Mouse (Mus musculus) hindbrain, embryonic 13.5 days (tissue): ENCODE measurements around the gene Gm20716. TPM values are rescaled to one million over a fixed set of nuclear protein-coding genes. Genes with fewer than 3 reads are reported as not detected.

Experiments
- ATAC-seq: fragments of 200-750 bp; cut with Nextera tagmentation; 2 replicates; pipeline ENCODE4 v1.8.0; 2017; ENCODE audit warnings: moderate TSS enrichment; ENCODE audit not compliant: low FRiP score
- H3K27ac ChIP-seq: fragments of 300-500 bp; sonication (generic); 2 replicates; pipeline ENCODE4 v1.5.1; 2015; ENCODE audit warnings: inconsistent platforms, mild to moderate bottlenecking, moderate library complexity
- H3K27me3 ChIP-seq: fragments of 300-500 bp; sonication (generic); 2 replicates; pipeline ENCODE4 v1.6.1; 2015; ENCODE audit warnings: mild to moderate bottlenecking, inconsistent platforms
- H3K36me3 ChIP-seq: fragments of 300-500 bp; sonication (generic); 2 replicates; pipeline ENCODE4 v1.6.1; 2015; ENCODE audit warnings: mild to moderate bottlenecking, inconsistent platforms
- H3K4me1 ChIP-seq: fragments of 300-500 bp; sonication (generic); replicated peaks from 2 replicates; pipeline ENCODE4 v1.6.1; 2015; ENCODE audit warnings: inconsistent platforms
- H3K4me2 ChIP-seq: fragments of 300-500 bp; sonication (generic); 2 replicates; pipeline ENCODE4 v1.6.1; 2015; ENCODE audit warnings: inconsistent platforms, mild to moderate bottlenecking, moderate library complexity
- H3K4me3 ChIP-seq: fragments of 300-500 bp; sonication (generic); 2 replicates; pipeline ENCODE4 v1.5.1; 2015; ENCODE audit warnings: mild to moderate bottlenecking, inconsistent platforms
- H3K9ac ChIP-seq: fragments of 300-500 bp; sonication (generic); 2 replicates; pipeline ENCODE4 v1.6.1; 2015; ENCODE audit warnings: mild to moderate bottlenecking, inconsistent platforms
- H3K9me3 ChIP-seq: fragments of 300-500 bp; sonication (generic); 2 replicates; pipeline ENCODE4 v1.6.1; 2016; ENCODE audit warnings: inconsistent platforms
- WGBS: fragments of 180-500 bp; shearing (Covaris S2); methylation state at CpG from one replicate; pipeline ENCODE4 v1.1.7; 2015; 5-methylcytosine and 5-hydroxymethylcytosine counted together
- polyA plus RNA-seq: library from polyadenylated mRNA; unstranded; fragments of >200 nt; fragmentation: Nextera tagmentation; extraction: Ambion mirVana; gene quantifications from 2 replicates; pipeline ENCODE4 v1.2.1, GENCODE M21; 2015

The Gm20716 gene
- polyA plus RNA-seq, 1 experiment from 2014 or later = 23.1 TPM

DNA sequence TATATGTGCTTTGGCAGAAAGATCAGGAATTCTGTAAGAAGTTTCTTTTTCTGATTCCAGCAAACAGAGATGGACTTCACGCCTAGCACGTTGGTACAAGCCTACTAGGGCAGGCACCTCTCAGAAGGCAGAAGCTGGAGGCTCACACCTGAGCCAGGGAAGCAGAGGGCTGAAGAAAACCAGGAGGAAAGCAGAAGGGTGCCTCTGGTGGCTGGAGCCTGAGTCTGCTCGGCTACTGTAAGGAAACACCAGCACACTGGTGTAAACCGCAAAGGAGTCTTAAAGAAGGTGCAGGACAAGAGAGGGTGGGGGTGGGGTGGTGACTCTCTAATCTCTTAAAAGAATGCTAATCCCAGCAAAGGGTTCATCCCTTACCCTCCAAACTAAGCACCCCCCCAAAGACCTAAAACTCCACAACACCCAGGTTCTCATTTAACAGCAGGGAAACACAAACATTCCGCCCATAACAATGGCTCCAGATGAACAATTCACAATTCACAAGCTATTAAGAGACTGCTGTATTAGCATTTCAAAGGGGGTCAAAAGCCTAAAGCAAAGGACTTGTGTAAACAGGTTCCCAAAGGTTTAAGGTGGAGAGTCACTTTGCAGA, 16.3 kb downstream of the Gm20716 start:
- ATAC-seq = no peak
- H3K4me2 ChIP-seq = no peak overlapping the region

DNA sequence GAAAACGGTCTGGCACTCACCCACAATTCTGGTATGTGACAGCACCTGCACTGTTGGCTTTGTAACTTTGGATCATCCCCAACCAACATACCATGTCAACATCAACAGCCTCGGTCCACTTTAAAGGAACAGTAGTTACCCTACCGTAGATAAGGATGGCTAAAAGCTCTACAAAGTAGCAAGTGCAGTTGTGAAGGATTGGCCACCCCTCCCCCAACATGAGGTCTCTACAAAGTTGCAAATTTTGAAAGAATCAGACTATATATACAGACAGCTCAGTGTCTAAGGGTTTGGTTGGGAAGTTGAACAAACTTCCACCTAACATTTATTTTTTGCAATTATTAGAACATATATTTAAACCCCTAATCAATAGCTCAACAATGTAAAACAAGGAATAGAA, 22.3 kb downstream of the Gm20716 start:
- H3K9ac ChIP-seq = no peak overlapping the region
- peaks cover 45% of the 10 kb centered on the region for H3K36me3 ChIP-seq
- peak overlapping the region; percentile 49 for H3K4me2 ChIP-seq
- H3K4me1 ChIP-seq = peaks cover 26% of the 10 kb centered on the region
- ATAC-seq = no peak
- 92% methylated on average over 3 of the region's 3 CpGs for WGBS
- H3K27ac ChIP-seq = peak overlapping the region; percentile 99
- H3K27me3 ChIP-seq = no peaks in the 10 kb centered on the region
- H3K9me3 ChIP-seq = no peaks in the 10 kb centered on the region
- H3K4me3 ChIP-seq = no peak overlapping the region

More for the DNA sequence above, 16.3 kb downstream of the Gm20716 start:
- Histone ChIP-seq H3K9me3 (no peaks in the 10 kb centered on the region), H3K4me1 (no peaks in the 10 kb centered on the region), H3K27ac (no peak overlapping the region), H3K36me3 (peaks cover 86% of the 10 kb centered on the region), H3K9ac (no peak overlapping the region), H3K4me3 (no peak overlapping the region), H3K27me3 (no peaks in the 10 kb centered on the region)
- 55% methylated on average over 5 of the region's 5 CpGs for WGBS

DNA sequence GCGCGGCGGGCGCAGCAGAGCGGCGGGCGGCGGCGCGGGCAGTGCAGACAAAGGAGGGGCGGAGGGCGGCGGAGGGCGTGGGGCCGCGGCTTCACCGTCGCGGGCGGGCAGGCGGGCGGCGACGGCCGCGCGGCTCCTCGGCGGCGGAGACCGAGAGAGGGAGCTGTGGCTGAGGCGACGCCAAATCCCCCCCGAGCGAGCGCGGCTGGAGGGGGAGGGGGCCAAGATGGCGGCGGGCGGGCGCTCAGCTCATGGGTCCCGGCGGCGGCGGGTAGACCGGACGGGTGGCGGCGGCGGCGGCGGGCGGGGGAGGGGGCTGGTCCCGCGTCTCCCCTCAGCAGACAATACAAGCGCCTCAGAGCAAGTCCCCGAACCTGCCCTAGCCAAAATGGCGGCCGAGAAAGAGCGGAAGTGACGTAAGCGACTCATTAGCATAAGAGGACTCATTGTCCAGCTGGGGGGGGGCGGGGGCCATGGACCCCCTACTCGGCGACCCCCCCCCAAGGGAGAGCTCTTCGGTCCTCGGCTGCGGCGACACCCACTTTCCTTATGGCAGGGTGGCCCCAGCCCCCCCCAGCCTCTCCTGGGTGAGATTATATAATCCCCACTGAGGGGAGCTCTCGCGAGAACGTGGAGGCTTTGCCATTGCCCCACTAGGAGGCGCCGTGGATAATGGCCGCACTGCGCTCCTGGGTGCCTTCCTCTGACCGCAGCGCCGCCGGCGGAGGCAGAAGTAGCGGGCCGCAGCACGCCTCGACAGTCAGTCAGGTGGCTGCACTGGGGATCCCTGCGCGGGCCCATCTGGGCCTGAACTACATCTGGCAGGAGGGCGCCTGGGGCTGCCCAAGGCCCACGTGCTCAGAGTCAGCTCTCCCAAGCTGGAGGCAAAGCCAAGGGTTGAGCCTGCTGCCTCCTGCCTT, 23.2 kb downstream of the Gm20716 start, which contains the start of gene Adnp:
Gene Adnp, minus strand, starts transcription at position 388 of the 920 bp plus-strand sequence.
- Histone ChIP-seq H3K4me2 (peak within 1 kb of the TSS; percentile 77), H3K27me3 (no peaks in the 10 kb centered on the region), H3K36me3 (peaks cover 37% of the 10 kb centered on the region), H3K4me1 (peaks cover 33% of the 10 kb centered on the region), H3K4me3 (peak within 1 kb of the TSS; percentile 99), H3K9me3 (no peaks in the 10 kb centered on the region), H3K27ac (peak within 1 kb of the TSS; percentile 99), H3K9ac (peak within 1 kb of the TSS; percentile 100)
- ATAC-seq = peak; percentile 92
- WGBS = under 1% methylated on average over 40 of the region's 89 CpGs

DNA sequence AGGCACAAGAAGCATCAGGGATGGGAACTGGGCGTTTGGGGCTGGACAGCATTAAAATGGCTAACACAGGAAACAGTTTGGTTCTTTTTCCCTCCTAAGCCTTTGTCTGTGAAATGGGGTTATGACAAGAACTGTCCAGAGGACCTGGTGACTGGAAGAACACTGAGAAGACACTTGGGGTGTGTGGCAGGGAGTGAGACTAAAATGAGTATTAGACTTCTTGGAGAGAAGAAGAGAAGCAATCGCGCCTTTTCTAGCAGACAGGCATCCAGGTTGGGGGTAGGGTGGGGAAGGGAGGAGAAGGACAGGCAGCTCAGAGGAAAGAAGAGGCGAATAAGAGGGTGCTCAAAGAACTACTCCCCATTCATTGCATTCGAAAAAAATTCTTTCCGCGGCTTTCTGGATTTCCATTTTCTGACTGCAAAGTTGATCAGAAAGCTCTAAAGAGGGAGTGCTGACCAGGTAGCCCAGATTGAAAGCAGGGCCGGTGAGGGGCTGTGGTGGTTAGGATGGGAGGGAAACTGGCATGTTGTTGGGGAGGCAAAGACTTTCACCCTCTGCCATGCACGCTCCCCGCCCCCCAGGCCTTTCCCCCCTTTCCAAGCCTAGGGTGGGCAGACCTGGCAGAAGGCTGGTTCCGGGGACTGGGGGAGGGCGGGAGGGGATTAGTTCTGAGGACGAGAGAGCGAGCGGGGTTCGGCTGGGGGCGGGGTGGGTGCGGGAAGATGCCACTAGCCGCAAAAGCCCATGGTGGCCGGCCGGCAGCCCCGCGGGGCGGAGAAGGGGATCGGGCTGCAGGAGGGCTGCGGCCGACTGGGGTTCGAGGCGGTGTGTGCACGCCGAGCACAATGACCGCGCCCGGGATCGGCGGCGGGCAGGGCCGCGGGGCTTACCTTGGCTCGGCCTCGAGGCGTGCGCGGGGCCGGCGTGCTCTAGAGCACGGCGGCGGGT, 24.2 kb downstream of the Gm20716 start:
- peak overlapping the region; percentile 99 for H3K27ac ChIP-seq
- under 1% methylated on average over 39 of the region's 49 CpGs for WGBS
- H3K4me1 ChIP-seq = peaks cover 40% of the 10 kb centered on the region
- H3K4me2 ChIP-seq = peak overlapping the region; percentile 77
- H3K27me3 ChIP-seq = no peaks in the 10 kb centered on the region
- ATAC-seq = peak; percentile 21
- peaks cover 27% of the 10 kb centered on the region for H3K36me3 ChIP-seq
- peak overlapping the region; percentile 100 for H3K9ac ChIP-seq
- H3K4me3 ChIP-seq = peak overlapping the region; percentile 99
- H3K9me3 ChIP-seq = no peaks in the 10 kb centered on the region

DNA sequence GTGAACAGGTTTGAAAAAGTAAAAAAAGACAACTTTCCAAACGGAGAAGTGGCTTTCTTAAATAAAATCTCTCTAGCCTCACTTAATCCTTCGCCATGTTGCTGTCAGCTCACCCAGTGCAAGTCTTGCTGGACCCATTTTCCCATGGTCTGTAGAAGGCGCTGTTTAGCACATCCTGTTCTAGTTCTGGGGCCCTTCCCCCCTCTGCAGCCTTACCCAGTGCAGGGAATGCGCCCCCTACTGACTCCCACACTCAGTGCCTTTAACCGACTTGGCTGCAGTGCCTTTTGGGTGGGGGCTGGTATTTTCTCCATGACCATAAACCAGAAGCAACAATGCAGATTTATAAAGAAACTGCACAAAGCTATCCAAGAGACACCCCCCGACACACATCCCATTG, 24.9 kb downstream of the Gm20716 start:
- H3K9me3 ChIP-seq = no peaks in the 10 kb centered on the region
- H3K27me3 ChIP-seq = no peaks in the 10 kb centered on the region
- H3K4me1 ChIP-seq = peaks cover 47% of the 10 kb centered on the region
- H3K27ac ChIP-seq = peak overlapping the region; percentile 99
- 7% methylated on average over 6 of the region's 6 CpGs for WGBS
- H3K9ac ChIP-seq = peak overlapping the region; percentile 100
- peak overlapping the region; percentile 99 for H3K4me3 ChIP-seq
- peak overlapping the region; percentile 77 for H3K4me2 ChIP-seq
- ATAC-seq = peak; percentile 43
- peaks cover 20% of the 10 kb centered on the region for H3K36me3 ChIP-seq

DNA sequence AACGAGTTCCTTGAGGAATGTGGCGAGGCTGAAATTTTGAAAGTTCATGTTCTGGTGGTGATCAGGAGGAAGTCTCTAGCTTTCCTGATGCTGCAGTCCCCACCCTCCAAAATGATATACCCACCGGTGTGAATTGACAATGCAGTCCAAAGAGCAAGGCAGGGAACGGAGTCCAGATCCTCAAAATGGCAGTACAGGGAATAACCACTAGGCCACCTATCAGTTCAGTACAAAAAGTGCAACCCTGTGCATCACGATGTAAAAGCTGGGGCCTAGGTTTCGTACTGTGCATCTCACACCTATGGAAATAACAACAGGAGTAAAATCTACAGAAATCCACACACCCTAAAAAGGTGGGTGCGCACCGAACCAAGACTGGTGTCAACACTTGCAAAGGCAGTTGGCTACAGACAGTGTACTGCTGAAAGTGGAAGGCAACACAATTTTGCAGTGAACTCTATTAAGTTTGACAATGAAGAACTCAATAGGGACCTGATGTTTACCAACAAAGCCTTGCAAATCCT, 25.6 kb downstream of the Gm20716 start:
- Histone ChIP-seq H3K4me3 (peak overlapping the region; percentile 99), H3K9me3 (no peaks in the 10 kb centered on the region), H3K27ac (no peak overlapping the region), H3K9ac (peak overlapping the region; percentile 100), H3K27me3 (no peaks in the 10 kb centered on the region), H3K36me3 (peaks cover 17% of the 10 kb centered on the region), H3K4me2 (peak overlapping the region; percentile 77), H3K4me1 (peaks cover 54% of the 10 kb centered on the region)
- 86% methylated on average over 8 of the region's 8 CpGs for WGBS
- no peak for ATAC-seq

DNA sequence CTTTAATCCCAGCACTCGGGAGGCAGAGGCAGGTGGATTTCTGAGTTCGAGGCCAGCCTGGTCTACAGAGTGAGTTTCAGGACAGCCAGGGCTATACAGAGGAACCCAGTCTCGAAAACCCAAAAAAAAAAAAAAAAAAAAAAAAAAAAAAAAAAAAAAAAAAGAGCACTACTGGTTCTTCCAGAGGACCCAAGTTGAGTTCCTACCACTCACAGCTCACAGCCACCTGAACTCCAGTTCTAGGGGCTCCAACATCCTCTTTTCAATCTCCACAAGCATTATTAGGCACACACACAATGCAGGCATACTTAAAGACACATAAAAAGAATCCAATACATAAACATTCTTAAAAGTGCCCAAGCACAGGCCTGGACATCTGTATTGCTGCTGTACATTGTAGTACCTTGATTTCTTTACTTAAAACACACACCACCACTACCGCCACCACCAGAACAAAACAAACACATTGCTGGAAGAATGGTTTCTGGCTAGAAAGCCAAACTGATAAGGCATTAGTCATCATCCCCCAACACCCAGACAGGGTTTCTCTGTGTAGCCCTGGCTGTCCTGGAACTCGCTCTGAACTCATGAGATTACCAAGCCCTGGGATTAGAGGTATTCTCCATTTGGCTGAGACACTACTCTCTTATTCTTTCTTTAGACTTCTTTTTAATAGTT, 30.0 kb downstream of the Gm20716 start:
- Histone ChIP-seq H3K4me1 (peaks cover 86% of the 10 kb centered on the region), H3K9ac (no peak overlapping the region), H3K36me3 (peaks cover 15% of the 10 kb centered on the region), H3K27me3 (no peaks in the 10 kb centered on the region), H3K4me3 (no peak overlapping the region), H3K4me2 (0 out of 2 replicates have a peak overlapping the region, but pooled peaks have one; percentile 16), H3K27ac (no peak overlapping the region), H3K9me3 (no peaks in the 10 kb centered on the region)
- ATAC-seq = no peak
- WGBS = 86% methylated on average over 5 of the region's 5 CpGs

DNA sequence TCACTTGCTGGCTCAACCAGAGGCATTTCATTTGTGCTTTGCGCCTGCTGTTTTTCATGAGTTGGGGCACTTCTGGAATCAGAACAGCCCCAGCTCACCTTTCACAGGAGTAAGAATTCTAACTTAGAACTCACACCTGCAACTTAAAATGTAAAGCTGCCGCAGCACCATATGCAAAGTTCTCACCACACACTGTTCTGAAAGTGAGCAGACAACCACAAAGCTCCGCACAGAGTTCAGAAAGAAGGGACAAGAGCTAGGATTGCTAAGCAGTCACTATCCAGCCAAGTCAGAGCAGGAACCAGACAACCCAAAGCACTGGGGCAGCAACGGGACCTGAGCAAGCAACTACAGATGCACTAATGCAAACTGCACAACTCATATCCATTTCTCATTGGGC, 30.7 kb downstream of the Gm20716 start:
- ATAC-seq = no peak
- H3K9me3 ChIP-seq = no peaks in the 10 kb centered on the region
- peak overlapping the region; percentile 17 for H3K4me2 ChIP-seq
- H3K4me3 ChIP-seq = no peak overlapping the region
- peaks cover 15% of the 10 kb centered on the region for H3K36me3 ChIP-seq
- 0 out of 2 replicates have a peak overlapping the region, but pooled peaks have one; percentile 19 for H3K9ac ChIP-seq
- 84% methylated on average over 4 of the region's 4 CpGs for WGBS
- H3K27me3 ChIP-seq = no peaks in the 10 kb centered on the region
- no peak overlapping the region for H3K27ac ChIP-seq
- peaks cover 86% of the 10 kb centered on the region for H3K4me1 ChIP-seq

DNA sequence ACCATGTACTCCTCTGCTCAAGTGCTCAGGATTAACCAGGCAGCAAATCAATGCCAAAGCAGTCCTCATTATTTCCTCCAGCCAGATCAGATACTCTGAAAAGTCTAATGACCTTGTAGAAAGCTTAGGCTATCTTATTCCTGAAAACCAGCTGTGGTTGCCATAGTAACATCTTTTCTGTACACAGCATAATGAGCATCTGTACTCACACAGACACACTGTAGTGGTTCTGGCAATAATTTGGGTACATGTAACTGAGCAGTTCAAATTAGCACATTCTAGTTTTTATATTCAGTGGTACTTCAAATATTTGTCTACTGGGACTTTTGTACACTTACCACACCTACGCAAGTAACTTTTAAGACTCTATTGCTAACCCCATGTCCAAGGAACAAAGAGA, 31.7 kb downstream of the Gm20716 start:
- H3K9me3 ChIP-seq = no peaks in the 10 kb centered on the region
- 0 out of 2 replicates have a peak overlapping the region, but pooled peaks have one; percentile 20 for H3K27ac ChIP-seq
- H3K4me3 ChIP-seq = no peak overlapping the region
- peak; percentile 46; the same call in 1 of the 2 replicates for ATAC-seq
- H3K4me2 ChIP-seq = peak overlapping the region; percentile 14; the same call in 1 of the 2 replicates
- H3K9ac ChIP-seq = no peak overlapping the region
- H3K36me3 ChIP-seq = peaks cover 6% of the 10 kb centered on the region
- H3K4me1 ChIP-seq = peaks cover 88% of the 10 kb centered on the region
- H3K27me3 ChIP-seq = no peaks in the 10 kb centered on the region
- 98% methylated on average over 1 of the region's 1 CpGs for WGBS

DNA sequence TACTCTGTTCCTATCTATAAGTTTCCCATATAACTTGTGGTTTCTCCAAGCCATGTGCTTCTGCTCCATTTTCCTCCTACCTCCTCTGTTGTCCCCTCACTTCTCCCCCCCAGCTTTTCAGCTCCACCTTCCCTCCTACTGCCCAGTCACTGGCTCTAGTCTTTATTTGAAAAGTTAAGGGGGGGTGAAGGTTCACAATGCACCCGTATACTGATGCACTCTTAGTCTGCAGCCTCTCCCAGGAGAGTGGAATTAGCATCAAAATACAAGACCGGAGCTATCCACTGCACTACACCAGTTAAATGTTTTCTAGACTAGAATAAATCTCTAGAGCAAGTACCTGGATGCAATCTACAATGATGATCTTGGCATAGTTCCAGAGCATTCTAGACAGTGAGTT, 34.4 kb downstream of the Gm20716 start:
- Histone ChIP-seq H3K27me3 (no peaks in the 10 kb centered on the region), H3K9me3 (no peaks in the 10 kb centered on the region), H3K9ac (no peak overlapping the region), H3K27ac (no peak overlapping the region), H3K4me3 (no peak overlapping the region), H3K4me2 (no peak overlapping the region), H3K36me3 (peaks cover 4% of the 10 kb centered on the region; the same call in 1 of the 2 replicates), H3K4me1 (peaks cover 93% of the 10 kb centered on the region)
- 40% methylated on average over 2 of the region's 2 CpGs for WGBS
- ATAC-seq = no peak

DNA sequence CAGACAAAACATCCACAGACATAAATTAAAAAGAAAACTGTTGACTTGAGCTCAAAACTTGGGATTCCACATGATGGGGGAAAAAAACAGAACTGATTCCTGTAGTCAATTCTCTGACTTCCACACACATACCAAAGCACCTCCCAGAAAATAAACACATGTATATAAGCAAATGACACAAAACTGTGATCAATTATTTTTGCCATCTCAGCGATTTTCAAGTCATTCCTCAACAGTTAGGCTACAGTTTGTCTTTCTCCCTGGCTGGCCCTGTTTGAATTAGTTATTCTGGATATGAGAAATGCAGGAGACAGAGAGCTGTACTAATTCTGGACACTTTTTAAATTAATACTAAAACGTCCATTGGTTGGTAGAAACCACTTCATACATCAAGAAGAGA, 36.5 kb downstream of the Gm20716 start:
- WGBS = 85% methylated on average over 2 of the region's 2 CpGs
- H3K36me3 ChIP-seq = peaks cover 4% of the 10 kb centered on the region; the same call in 1 of the 2 replicates
- H3K4me1 ChIP-seq = peaks cover 88% of the 10 kb centered on the region
- H3K9me3 ChIP-seq = no peaks in the 10 kb centered on the region
- no peak overlapping the region for H3K4me3 ChIP-seq
- no peak overlapping the region for H3K4me2 ChIP-seq
- ATAC-seq = no peak
- no peak overlapping the region for H3K27ac ChIP-seq
- no peaks in the 10 kb centered on the region for H3K27me3 ChIP-seq
- H3K9ac ChIP-seq = no peak overlapping the region
